Mouse (Mus musculus) ovary, postnatal 14 days (tissue): ENCODE data around the gene Lars2.

Experiments
- DNase-seq: peaks from one replicate; pipeline ENCODE4 v3.0.0; 2022; ENCODE audit warnings: low spot score

Lars2 gene

DNA sequence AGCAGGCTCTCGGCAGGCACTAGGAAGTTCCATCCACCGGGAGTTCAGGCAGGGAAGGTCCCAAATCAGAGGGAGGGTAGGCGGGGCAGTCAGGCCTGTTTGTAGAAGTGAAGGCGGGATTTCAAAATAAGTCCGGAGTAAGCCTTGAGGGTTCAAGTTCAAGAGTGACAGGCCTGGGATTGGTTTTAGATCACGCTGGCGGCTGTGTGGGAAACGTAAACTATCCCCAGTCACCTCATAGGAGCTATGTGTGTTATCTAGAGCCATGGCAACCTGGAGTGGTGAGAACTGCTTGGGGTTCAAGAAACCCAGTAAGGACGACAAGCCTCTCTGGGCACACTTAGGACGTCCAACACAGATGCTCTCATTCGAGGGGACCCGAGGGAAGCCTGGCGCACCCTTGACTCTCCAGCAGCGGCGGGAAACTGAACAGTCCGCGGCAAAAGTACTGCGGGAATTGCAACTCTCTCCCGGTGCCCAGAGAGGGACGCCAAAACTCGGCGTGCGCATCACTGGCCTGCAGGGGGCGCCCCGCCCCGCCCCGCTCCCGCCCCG lies 111.4 kb downstream of the Lars2 start:
- peak; percentile 22 for DNase-seq

- peak; percentile 58 for DNase-seq
Observed at GRCm38 (mm10) chr9:123478586-123479195, 112.0 kb downstream of the Lars2 start, which contains the start of gene Limd1. Gene Limd1 (plus strand): TSS chr9:123478706.

DNA sequence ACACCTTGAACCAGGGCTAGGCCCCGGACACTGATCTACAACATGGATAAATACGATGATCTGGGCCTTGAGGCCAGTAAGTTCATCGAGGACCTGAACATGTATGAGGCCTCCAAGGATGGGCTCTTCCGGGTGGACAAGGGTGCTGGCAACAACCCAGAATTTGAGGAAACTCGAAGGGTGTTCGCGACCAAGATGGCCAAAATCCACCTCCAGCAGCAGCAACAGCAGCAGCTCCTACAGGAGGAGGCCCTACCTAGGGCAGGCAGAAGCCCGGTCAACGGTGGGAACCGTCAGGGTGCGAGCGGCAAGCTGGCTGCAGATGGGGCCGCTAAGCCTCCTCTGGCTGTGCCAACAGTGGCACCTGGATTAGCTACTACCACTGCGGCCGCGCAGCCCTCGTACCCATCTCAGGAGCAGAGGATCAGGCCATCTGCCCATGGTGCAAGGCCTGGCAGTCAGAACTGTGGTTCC lies 112.5 kb downstream of the Lars2 start:
- DNase-seq = no peak

GRCm38 (mm10) chr9:123479876-123480252 lies 113.1 kb downstream of the Lars2 start:
- no peak for DNase-seq

DNA sequence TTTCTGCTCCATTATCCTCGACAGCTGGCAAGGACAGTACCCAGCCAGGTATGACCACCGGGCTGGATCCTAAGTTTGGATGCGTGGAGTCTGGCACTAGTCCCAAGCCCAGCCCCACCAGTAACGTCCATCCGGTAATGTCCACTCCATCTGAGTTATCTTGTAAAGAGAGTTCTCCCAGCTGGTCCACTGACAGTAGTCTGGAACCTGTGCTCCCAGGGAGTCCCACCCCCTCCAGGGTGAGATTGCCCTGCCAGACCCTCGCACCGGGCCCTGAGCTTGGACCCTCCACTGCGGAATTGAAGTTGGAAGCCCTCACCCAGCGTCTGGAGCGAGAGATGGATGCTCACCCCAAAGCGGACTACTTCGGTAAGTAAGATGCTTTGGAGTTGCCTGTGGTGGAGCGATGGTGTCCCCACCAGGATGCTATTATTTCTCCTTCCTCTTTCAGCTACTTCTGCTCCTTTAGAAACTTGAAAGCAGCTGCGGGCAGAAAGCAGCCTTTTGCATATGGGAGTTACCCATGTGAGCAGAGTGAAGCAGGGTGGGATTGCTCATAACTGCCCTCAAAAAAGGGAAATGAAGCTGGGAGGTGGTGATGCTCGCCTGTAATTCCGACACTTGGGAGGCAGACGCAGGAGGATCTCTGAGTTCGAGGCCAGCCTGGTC lies 113.7 kb downstream of the Lars2 start:
- no peak for DNase-seq

DNA sequence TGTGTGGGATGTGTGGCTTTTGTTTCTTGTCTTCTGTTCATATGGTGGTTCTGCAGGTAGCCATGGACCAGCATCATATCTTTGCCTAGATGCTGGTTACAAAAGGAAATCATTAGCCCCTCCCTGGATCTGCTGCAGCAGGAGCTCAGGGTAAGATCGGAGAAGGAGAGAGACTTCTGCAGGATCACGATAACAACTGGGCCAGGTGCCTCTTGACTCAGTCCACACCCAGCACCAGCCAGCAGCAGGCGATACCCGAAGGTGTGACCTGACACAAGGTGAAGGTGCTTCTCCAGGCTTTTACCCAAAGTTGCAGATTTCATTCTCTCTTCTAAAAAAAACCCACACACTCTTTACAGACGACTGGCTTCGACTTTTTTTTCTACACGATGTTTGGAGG lies 114.4 kb downstream of the Lars2 start:
- DNase-seq = no peak

DNA sequence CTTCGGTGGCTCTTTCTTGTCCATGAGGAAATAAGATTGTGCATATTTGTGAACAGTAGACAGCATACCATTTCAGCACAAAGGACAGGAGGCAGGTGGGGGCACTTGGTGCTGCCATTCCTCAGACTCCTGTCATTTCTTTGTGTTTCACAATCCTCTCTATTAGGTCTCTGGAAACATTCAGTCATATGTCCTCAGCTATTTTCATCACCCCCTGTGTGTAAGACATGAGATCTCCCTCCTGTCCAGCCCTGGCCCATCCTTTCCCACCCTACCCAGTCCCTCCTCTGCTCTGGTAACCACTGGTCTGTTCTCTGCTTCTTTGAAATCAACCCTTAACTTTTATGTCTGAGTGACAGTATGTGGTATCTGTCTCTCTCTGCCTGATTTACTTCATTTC lies 116.9 kb downstream of the Lars2 start:
- no peak for DNase-seq

- no peak for DNase-seq
Observed at GRCm38 (mm10) chr9:123484830-123485229, 118.1 kb downstream of the Lars2 start.

GRCm38 (mm10) chr9:123485561-123485960 lies 118.8 kb downstream of the Lars2 start:
- DNase-seq = no peak

GRCm38 (mm10) chr9:123486635-123487034 lies 119.9 kb downstream of the Lars2 start:
- DNase-seq = no peak

DNA sequence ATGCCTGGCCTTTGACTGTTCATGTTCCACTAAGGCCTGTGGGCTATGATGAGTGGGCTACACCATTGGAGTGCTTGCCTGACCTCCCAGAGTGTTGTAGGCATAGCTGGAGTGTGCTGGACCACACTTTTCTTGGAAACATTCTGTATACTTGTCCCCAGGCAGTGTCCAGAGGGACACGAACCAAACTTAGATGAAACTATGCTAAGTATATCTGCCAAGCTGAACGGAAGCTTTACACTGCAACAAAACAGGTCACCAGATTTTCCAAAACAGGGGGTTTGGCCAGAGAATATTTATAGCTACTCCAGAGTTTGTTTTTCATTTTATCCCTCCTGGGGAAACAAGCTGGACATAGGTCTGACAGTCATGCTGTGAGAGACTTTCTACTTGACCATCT lies 122.3 kb downstream of the Lars2 start:
- DNase-seq = no peak

- no peak for DNase-seq
Observed at GRCm38 (mm10) chr9:123489727-123490343, 123.1 kb downstream of the Lars2 start.

DNA sequence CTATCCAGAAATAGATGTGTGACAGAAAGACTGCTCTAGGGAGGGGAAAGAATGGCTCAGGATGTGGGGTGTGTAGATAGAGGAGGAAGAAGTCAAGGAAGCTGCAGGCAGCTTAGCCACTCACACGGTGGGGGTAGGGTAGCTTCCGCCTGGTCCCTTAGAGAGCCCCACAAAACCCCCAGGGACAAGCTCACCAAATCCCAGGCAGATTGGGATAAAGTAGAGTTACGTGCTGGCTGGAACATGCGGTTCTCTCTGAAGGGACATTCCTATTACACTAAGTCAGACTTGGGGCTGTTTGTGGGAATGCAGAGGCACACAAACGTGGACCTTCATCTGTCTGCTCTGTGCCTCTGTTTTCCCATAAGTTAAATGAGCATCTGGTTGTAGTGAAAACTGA lies 124.2 kb downstream of the Lars2 start:
- DNase-seq = no peak

DNA sequence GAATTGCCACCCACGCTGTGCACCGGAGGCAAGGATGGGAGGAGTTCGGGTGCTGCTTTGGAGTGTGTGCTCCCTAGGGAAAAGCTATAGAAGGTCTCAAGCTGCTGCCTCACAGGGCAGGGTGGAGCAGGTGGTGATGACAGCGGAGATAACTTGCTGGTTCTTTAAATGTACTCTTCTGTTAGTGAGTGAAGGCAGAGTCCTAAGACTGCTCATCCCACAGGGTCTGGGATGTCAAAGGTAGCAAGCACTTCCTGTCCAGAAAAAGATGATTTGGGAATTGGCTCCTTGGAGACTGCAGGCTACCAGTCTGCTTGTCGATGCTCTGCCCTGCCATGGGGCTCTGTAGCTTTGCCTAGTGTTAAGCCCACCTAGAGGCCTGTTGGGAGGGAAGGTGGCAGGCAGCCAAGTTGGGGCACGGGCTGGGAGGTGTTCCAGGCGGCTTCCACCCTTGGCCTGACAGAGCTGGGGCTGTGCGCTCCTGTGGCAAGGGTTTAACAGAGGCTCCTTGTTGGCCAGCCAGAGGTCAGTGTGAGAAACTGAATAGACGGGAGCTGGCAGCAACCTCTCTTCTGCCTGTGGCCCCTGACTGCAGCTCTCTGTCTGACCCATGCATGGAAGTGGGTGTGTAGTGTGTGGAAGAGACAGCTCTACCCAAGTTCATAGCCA lies 125.3 kb downstream of the Lars2 start:
- no peak for DNase-seq

DNA sequence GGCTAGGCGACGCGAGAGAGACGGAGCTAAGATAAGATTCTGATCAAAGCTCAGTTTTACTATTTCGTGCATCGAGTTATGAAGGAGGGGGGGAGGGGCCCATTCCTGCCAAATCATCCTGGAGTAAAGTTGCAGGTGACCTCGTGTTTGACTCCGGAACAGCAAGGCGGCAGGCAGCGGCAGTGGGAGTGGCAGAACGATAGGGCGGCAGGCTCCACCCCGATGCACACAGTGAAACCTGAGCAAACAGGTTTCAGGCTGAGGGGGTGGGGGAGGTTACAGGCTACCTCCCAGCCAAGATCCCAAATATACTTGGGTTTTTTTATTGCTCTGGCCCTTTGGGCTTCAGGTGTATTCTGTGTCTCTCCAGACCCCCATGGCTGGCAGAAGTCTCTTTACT lies 129.9 kb downstream of the Lars2 start:
- DNase-seq = no peak

- DNase-seq = no peak
Observed at GRCm38 (mm10) chr9:123497906-123498305, 131.2 kb downstream of the Lars2 start.

- no peak for DNase-seq
Observed at GRCm38 (mm10) chr9:123500480-123500879, 133.8 kb downstream of the Lars2 start.

GRCm38 (mm10) chr9:123503171-123503834 lies 136.6 kb downstream of the Lars2 start:
- DNase-seq = no peak

DNA sequence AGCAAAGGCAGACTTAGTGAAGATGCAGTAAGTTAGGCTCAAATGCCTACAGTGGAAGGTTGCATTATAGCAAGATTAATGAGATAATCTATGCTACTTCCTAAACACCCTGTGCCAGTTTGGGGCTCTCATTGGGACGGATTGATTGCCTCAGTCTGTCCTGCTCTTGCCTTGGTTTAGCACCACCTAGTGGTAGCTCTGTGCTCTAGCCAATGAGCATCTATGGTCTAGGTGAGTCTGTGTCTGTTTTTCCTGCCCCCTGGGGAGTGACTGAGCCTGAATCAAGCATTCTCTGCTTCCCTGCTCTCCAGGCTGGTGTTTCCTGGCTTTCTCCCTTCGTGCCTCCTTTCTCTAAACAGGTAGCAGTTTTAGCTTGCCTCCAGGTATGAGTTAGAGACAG lies 137.6 kb downstream of the Lars2 start:
- peak; percentile 35 for DNase-seq

- DNase-seq = no peak
Observed at GRCm38 (mm10) chr9:123505598-123505997, 138.9 kb downstream of the Lars2 start.

- no peak for DNase-seq
Observed at GRCm38 (mm10) chr9:123506270-123507146, 139.8 kb downstream of the Lars2 start.
